Mouse (Mus musculus): ENCODE results near the gene Zfp827. TPM values are rescaled to one million over a fixed set of nuclear protein-coding genes. Genes with fewer than 3 reads are reported as not detected.

Gene Zfp827
- total and polyA plus RNA-seq, 2 experiments from 2014 or later: 8.8 to 37.0 TPM

DNA sequence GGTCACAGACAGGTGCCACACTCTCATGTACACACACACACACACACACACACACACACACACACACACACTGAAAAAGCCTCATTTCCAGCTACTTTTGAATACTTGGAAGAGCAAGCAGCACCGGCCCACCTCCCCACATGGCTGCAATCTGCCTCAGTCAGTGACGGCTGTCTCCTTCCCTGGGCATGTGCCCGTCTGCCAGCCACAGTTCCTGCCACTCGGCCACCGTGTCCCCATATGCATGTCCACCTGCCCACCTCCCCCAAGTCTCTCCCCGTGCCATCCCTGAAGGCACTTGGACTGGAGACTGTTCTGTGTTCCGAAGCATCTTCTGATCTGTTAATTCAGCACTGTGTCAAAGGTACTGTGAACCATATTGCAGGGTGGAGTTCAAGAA is 9.8 kb downstream of the Zfp827 start:
- no peak for DNase-seq (ENCODE audit: low spot score)

DNA sequence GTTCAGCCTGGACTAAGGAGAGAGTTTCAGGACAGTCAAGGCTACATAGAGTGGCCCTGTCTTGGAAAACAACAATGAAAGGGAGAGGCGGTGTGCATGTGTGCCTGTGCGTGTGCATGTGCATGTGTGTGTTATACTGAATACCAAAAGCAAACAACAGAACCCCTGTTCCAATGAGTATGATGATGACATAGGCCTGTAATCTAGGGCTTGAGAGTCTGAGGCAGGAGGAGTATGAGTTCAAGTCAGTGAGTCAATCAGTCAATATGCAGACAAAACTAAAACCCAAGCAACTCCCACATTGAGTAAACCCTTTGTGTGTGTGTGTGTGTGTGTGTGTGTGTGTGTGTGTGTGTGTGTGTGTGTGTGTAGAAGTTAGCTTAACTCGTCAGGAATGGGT is 13.2 kb downstream of the Zfp827 start:
- Histone ChIP-seq H3K9ac (replicated peaks; ENCODE audit: low read length, poor library complexity, severe bottlenecking) (no peak overlapping the region), H3K27ac (ENCODE audit: low read depth, low read length) (no peak overlapping the region), H3K4me1 (ENCODE audit: insufficient read depth, low read length) (no peaks in the 10 kb centered on the region), H3K4me2 (ENCODE audit: low read depth, low read length, poor library complexity, severe bottlenecking) (no peak overlapping the region), H3K9me3 (ENCODE audit: low read length) (no peaks in the 10 kb centered on the region), H3K27me3 (ENCODE audit: insufficient read depth, low read length) (no peaks in the 10 kb centered on the region), H3K36me3 (ENCODE audit: insufficient read depth, low read length) (no peaks in the 10 kb centered on the region), H3K4me3 (ENCODE audit: low read depth, low read length) (no peak overlapping the region)
- WGBS: 98% methylated on average over 3 of the region's 3 CpGs
- no peak for DNase-seq (ENCODE audit: low spot score)
- ATAC-seq (ENCODE audit: low FRiP score): no peak
- TF ChIP-seq CTCF (IDR thresholded peaks at IDR 0.05): no peak

More for the DNA sequence above, 9.8 kb downstream of the Zfp827 start:
- 0 out of 2 replicates have a peak, but pooled peaks cover 3% of the 10 kb centered on the region for H3K4me1 ChIP-seq (ENCODE audit: insufficient read depth, low read length)
- H3K4me2 ChIP-seq (ENCODE audit: low read depth, low read length, poor library complexity, severe bottlenecking): no peak overlapping the region
- no peak overlapping the region for H3K27ac ChIP-seq (ENCODE audit: low read depth, low read length)
- TF ChIP-seq CTCF (IDR thresholded peaks at IDR 0.05): no peak
- 93% methylated on average over 7 of the region's 7 CpGs for WGBS
- H3K36me3 ChIP-seq (ENCODE audit: insufficient read depth, low read length): no peaks in the 10 kb centered on the region
- no peak for ATAC-seq (ENCODE audit: low FRiP score)
- H3K9me3 ChIP-seq (ENCODE audit: low read length): no peaks in the 10 kb centered on the region
- H3K27me3 ChIP-seq (ENCODE audit: insufficient read depth, low read length): no peaks in the 10 kb centered on the region
- H3K9ac ChIP-seq (replicated peaks; ENCODE audit: low read length, poor library complexity, severe bottlenecking): no peak overlapping the region
- no peak overlapping the region for H3K4me3 ChIP-seq (ENCODE audit: low read depth, low read length)

DNA sequence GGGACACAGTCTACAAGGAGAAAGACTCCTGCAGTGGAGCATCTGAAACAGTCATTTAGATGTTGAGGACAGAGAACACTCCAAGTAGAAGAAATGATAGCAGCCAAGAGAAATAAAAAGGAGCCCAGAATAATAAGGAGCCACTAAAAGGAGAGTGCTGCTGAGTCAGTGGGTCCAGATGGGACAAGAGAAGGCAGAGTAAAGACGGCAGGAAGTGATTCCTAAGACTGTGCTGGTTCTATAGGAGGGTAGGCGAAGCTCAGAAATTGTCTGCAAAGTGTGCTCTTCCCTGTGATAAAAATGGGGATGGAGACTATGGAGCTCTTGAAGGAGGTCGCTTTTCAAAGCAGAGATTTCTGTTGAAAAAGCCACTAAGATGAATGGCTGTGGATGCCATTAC is 14.0 kb downstream of the Zfp827 start:
- no peak for ATAC-seq (ENCODE audit: low FRiP score)
- H3K4me3 ChIP-seq (ENCODE audit: low read depth, low read length): no peak overlapping the region
- H3K36me3 ChIP-seq (ENCODE audit: insufficient read depth, low read length): no peaks in the 10 kb centered on the region
- 82% methylated on average over 3 of the region's 3 CpGs for WGBS
- H3K4me1 ChIP-seq (ENCODE audit: insufficient read depth, low read length): no peaks in the 10 kb centered on the region
- TF ChIP-seq CTCF (IDR thresholded peaks at IDR 0.05): no peak
- no peaks in the 10 kb centered on the region for H3K27me3 ChIP-seq (ENCODE audit: insufficient read depth, low read length)
- no peak overlapping the region for H3K9ac ChIP-seq (replicated peaks; ENCODE audit: low read length, poor library complexity, severe bottlenecking)
- H3K9me3 ChIP-seq (ENCODE audit: low read length): no peaks in the 10 kb centered on the region
- H3K4me2 ChIP-seq (ENCODE audit: low read depth, low read length, poor library complexity, severe bottlenecking): no peak overlapping the region
- no peak overlapping the region for H3K27ac ChIP-seq (ENCODE audit: low read depth, low read length)
- DNase-seq (ENCODE audit: low spot score): no peak

DNA sequence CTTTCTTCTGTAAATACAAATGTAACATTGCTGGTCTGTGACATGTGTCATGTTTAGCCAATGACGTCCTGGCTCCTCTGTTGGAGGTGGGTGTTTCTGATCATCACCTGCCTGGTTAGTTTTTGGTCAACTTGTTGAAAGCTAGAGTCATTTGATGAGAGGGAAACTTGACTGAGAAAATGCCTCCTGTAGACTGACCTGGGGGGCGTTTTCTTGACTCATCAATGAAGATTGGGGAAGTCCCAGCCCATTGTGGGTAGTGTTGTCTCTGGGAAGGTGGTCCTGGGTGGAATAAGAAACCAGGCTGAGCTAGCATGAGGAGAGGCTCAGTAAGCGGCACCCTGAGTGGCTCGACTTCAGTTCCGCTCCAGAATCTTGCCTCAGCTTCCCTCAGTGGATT is 16.4 kb downstream of the Zfp827 start:
- TF ChIP-seq CTCF (IDR thresholded peaks at IDR 0.05): no peak
- Histone ChIP-seq H3K4me2 (ENCODE audit: low read depth, low read length, poor library complexity, severe bottlenecking) (no peak overlapping the region), H3K9me3 (ENCODE audit: low read length) (no peaks in the 10 kb centered on the region), H3K27ac (ENCODE audit: low read depth, low read length) (no peak overlapping the region), H3K4me3 (ENCODE audit: low read depth, low read length) (no peak overlapping the region), H3K27me3 (ENCODE audit: insufficient read depth, low read length) (no peaks in the 10 kb centered on the region), H3K9ac (replicated peaks; ENCODE audit: low read length, poor library complexity, severe bottlenecking) (no peak overlapping the region), H3K36me3 (ENCODE audit: insufficient read depth, low read length) (no peaks in the 10 kb centered on the region), H3K4me1 (ENCODE audit: insufficient read depth, low read length) (no peaks in the 10 kb centered on the region)
- ATAC-seq (ENCODE audit: low FRiP score) (no peak), DNase-seq (ENCODE audit: low spot score) (no peak)
- 94% methylated on average over 5 of the region's 5 CpGs for WGBS

- no peak for TF ChIP-seq CTCF (IDR thresholded peaks at IDR 0.05)
- no peak for ATAC-seq (ENCODE audit: low FRiP score)
- no peak for DNase-seq (ENCODE audit: low spot score)
- no peaks in the 10 kb centered on the region for H3K9me3 ChIP-seq (ENCODE audit: low read length)
- 65% methylated on average over 4 of the region's 4 CpGs for WGBS
- no peaks in the 10 kb centered on the region for H3K36me3 ChIP-seq (ENCODE audit: insufficient read depth, low read length)
- H3K27me3 ChIP-seq (ENCODE audit: insufficient read depth, low read length): no peaks in the 10 kb centered on the region
- H3K4me3 ChIP-seq (ENCODE audit: low read depth, low read length): no peak overlapping the region
- no peak overlapping the region for H3K27ac ChIP-seq (ENCODE audit: low read depth, low read length)
- H3K4me1 ChIP-seq (ENCODE audit: insufficient read depth, low read length): no peaks in the 10 kb centered on the region
- H3K4me2 ChIP-seq (ENCODE audit: low read depth, low read length, poor library complexity, severe bottlenecking): no peak overlapping the region
- no peak overlapping the region for H3K9ac ChIP-seq (replicated peaks; ENCODE audit: low read length, poor library complexity, severe bottlenecking)
Measured at GRCm38 (mm10) chr8:79046659-79047058, 18.4 kb downstream of the Zfp827 start.

- Histone ChIP-seq H3K27ac (ENCODE audit: low read depth, low read length) (no peak overlapping the region), H3K4me1 (ENCODE audit: insufficient read depth, low read length) (no peaks in the 10 kb centered on the region), H3K9ac (replicated peaks; ENCODE audit: low read length, poor library complexity, severe bottlenecking) (no peak overlapping the region), H3K27me3 (ENCODE audit: insufficient read depth, low read length) (no peaks in the 10 kb centered on the region), H3K36me3 (ENCODE audit: insufficient read depth, low read length) (no peaks in the 10 kb centered on the region), H3K9me3 (ENCODE audit: low read length) (no peaks in the 10 kb centered on the region), H3K4me2 (ENCODE audit: low read depth, low read length, poor library complexity, severe bottlenecking) (no peak overlapping the region), H3K4me3 (ENCODE audit: low read depth, low read length) (no peak overlapping the region)
- no peak for TF ChIP-seq CTCF (IDR thresholded peaks at IDR 0.05)
- ATAC-seq (ENCODE audit: low FRiP score) (no peak), DNase-seq (ENCODE audit: low spot score) (no peak)
- WGBS: 90% methylated on average over 6 of the region's 6 CpGs
Measured at GRCm38 (mm10) chr8:79048388-79049005, 20.3 kb downstream of the Zfp827 start.
